Mouse (Mus musculus) adrenal gland, adult 2 months (tissue): ENCODE measurements around the gene Ptprd. TPM values are rescaled to one million over a fixed set of nuclear protein-coding genes. Genes with fewer than 3 reads are reported as not detected.

Experiments used
- DNase-seq: peaks from one replicate; pipeline ENCODE4 v3.0.0; 2021
- polyA plus RNA-seq: library from polyadenylated mRNA; depleted of rRNA; stranded (reverse); fragments of >200 nt; gene quantifications from 2 replicates; pipeline ENCODE4 v1.2.3, GENCODE M21; 2012
- total RNA-seq, 2 experiments: library from RNA; stranded (reverse); gene quantifications; 2 replicates each; pipeline ENCODE4 v1.2.3; 2021

Gene Ptprd
- total and polyA plus RNA-seq, 3 experiments, result 6.2 to 91.9 (median 79.1) TPM

- peak; percentile 9 for DNase-seq
These were observed 653.2 kb downstream of the Ptprd start for GRCm38 (mm10) chr4:77558404-77559202.

GRCm38 (mm10) chr4:77555841-77556240 is 655.9 kb downstream of the Ptprd start:
- DNase-seq, result no peak

DNA sequence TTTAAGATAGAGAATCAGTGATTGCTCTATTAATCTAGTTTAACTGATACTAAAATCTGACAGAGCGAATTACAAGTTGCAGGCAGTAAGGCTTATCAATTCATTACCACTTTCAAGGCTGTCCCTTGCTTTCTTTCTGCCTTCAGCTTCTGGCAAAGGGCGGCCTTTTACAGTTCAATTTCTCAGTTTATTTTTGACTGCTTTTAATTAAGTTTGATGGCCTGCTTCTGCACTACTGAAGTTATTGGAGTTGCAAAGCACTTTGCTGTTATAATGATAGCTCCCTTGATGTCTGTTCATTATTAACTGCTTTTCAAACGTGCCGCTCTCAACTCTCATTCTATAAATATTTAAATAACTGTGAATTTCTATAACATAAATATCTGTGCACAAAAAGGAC is 673.9 kb downstream of the Ptprd start:
- no peak for DNase-seq

- DNase-seq, result no peak
These were observed 674.4 kb downstream of the Ptprd start for GRCm38 (mm10) chr4:77537336-77537735.

- DNase-seq, result no peak
These were observed 676.2 kb downstream of the Ptprd start for GRCm38 (mm10) chr4:77535601-77536000.

GRCm38 (mm10) chr4:77534553-77534952 is 677.2 kb downstream of the Ptprd start:
- no peak for DNase-seq

DNA sequence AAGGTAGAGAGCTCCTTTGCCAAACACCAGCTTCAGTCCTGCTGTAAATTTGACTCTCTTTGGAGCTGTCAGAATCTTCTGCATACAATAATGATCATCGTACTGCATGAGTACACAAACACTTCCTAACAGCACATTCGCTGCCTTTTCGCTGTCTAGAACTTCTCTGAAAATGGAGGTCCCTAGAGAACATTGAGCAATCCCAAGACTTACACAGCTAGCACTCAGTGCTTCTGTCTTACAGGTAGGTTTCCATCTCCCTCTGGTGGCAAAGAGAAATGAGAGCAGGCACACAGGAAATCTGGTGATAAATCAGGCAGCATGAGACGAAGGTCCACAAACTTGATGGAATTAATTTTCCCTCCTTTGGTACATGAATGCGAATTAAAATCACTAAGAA is 692.6 kb downstream of the Ptprd start:
- DNase-seq, result no peak

DNA sequence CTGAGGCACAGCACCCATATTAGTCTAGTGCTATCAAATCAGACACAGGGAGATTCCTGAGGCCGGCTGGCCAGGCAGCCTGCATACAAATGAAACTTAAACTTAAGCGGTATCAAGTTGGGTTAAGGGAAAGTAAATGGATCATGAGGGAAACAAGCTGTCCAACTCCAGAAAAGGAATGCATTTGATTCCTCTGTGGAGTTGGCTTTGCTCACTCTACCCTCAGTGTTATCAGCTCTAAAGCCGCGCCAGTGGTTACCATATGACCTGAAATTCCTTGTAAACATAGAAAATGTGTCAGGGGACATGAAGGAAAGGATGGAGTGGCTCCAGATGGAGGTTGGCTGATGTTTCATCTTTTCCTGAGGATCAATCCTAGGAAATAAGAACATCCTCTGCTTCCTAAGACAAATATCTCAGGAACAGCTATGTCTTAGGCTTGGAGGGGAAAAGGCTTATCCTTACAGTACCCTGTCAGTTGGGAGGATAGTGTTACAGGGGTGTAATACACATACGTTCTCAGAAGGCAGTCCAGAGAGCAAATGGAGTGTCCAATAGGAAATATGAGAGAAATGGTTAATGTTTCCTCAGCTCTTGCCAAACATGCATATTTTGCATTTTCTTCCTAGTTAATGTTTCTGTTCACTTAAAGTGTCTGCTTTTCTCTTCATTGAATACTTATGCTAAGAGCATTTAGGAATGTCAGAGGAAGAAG is 697.7 kb downstream of the Ptprd start:
- DNase-seq, result no peak

DNA sequence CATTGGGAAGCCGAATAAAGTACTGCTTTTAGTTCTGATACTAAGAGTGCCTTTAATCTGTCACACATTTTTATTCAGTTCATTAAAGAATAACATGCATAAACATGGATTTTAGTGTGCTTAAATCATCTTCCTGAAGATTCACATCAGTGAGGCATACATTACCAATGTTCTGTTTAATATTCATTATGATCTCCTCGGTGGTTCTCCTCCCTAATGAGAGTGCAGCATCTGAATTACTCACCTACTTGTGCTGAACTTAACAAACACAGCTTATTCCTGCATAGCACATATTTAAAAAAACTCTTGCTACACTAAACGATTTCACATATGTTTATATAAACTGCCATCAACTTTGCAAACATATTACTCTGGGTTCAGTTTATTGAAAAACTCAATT is 698.7 kb downstream of the Ptprd start:
- DNase-seq, result no peak

DNA sequence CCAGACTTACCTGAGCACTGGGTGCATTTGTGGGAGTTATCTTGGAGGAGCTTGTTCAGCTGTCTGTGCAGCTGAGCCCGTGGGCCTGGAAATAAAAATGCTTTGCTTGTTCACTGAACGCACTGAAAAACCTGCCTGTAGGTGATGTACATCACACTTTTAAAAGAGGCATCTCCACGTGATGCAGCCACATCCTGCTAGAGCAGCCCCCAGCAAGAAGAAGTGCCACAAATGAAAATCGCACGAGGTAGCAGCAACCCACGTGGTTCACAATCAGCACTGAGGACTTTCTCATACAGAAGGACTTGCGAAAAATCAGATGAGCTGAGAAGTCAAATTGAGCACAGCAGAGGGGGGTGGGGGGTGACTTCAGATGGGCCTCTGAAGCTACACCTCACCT is 757.7 kb downstream of the Ptprd start:
- DNase-seq, result no peak

DNA sequence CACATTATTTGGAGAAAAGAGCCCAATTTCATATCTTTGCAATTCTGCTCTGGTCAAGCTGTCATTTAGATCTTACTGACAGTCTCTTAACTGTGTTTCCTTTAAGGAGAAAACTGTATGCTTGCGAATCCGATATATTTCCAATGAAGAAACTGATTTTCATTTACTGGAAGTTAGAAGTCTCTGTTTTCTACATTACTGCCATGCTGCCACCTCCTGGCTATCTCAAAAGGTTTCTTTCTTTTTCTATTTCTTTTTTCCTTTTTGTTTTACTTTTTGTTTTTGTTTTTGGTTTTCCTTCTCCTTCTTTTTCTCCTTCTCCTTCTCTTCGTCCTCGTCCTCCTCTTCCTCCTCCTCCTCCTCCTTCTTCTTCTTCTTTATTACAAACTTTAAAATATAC is 812.6 kb downstream of the Ptprd start:
- DNase-seq, result no peak

GRCm38 (mm10) chr4:77361728-77362127 is 850.0 kb downstream of the Ptprd start:
- DNase-seq, result no peak

GRCm38 (mm10) chr4:77327198-77327597 is 884.6 kb downstream of the Ptprd start:
- DNase-seq, result no peak

DNA sequence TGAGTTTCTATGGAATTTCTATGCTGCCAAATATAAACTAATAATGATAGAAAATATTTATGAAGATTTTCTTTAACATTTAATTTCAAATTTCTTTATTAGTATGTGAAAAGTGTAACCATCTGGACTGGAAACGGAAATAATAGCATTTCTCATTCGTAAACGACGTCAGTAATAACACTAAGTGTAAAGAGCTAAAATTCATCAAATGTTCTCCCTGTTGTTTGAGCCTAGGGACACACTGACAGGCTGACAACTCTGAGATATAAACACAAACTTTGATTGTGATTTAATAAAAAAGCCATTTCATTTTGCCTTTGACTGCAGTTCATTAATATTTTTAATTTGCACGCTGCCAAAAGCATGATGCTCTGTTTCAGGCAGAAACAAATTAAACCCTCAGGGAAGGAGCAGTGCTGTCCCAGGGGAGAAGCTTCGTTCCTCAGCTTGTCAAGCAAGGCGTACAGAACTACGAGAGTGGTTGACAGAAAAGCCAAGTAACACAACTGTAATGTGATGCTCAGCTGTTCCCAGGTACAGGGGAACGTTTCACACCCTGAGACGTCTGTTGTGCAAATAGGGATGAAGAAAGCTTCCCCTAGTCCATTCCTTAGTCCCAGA is 894.6 kb downstream of the Ptprd start:
- DNase-seq, result no peak

- no peak for DNase-seq
These were observed 895.1 kb downstream of the Ptprd start for GRCm38 (mm10) chr4:77316644-77317043.

- peak; percentile 3 for DNase-seq
These were observed 901.5 kb downstream of the Ptprd start for GRCm38 (mm10) chr4:77310127-77310788.

- no peak for DNase-seq
These were observed 928.3 kb downstream of the Ptprd start for GRCm38 (mm10) chr4:77283423-77283822.

GRCm38 (mm10) chr4:77277913-77278312 is 933.8 kb downstream of the Ptprd start:
- DNase-seq, result no peak

DNA sequence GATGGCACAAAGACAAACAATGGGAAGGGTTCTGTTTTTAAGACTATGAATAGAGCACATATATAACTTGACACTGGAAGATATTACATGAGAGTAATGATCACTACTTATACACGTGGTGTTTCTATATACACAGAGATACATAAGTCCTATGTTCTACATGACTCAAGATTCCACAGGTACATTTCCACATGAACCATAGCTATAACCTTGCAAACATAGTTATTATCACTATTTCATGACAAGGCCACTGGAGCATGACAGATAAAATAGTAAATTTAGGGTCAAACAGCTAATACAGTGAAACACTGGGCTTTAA is 951.8 kb downstream of the Ptprd start:
- DNase-seq, result no peak

DNA sequence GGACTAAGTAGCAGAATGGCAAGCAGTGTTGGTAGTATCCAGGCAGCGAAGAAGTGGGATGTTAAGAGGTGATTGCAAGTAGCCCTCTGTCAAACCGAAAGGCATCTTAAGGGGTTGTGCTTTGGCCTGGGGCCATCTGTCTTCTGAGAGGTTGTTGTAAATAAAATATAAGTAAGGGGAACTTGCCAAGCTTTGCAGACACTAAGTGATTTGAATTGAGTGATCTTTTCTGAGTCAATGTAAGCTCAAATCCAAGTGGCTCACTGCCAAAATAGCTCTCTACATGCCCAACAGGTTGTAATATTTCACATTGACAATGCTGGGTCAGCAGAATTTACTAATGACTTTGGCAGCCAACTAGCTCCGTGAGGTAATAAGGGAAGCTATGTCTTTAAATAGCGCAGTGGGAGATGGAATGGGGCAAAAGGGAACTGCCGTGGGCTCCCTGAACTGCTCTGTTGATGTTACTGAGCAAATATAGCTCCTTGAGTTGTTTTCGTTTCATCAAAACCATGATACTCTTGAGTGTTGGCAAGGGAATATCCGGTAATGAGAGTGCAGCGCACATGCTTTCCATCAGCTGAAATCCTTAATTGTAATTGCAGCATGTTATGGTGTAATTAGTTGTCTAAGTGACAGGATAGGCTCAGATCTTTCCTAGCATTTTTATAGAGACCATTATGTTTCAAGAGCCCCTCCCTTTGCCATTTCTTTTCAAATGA is 952.4 kb downstream of the Ptprd start:
- DNase-seq, result no peak

GRCm38 (mm10) chr4:77251188-77251587 is 960.6 kb downstream of the Ptprd start:
- no peak for DNase-seq

- no peak for DNase-seq
These were observed 962.0 kb downstream of the Ptprd start for GRCm38 (mm10) chr4:77249801-77250200.
